Mouse (Mus musculus): Measurements from ENCODE around the gene Toe1. TPM values are rescaled to one million over a fixed set of nuclear protein-coding genes. Genes with fewer than 3 reads are reported as not detected.

The Toe1 gene
- polyA plus RNA-seq, 1 experiment: 44.8 TPM

DNA sequence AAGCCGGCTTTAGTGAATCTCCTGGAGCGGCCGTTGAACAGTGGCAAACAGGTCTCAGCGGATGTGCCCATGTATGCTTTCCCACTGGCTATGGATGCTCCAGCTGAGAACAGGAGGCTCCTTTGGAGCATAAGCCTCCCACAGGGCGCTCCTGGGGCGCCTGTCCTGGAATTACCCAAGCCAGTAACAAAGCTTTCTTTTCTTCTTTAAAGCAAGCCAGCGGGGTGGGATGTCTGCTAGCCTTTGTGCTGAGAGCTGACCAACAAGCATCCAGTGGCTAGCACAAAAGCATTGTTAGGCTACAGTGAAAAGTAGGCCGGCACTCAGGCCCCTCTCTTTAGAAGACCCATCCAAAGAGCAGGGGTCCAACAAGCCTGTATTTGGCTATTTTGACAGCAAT, 25.3 kb downstream of the Toe1 start:
- H3K4me1 ChIP-seq (replicated peaks; ENCODE audit: control insufficient read depth, insufficient read depth, low read length): no peaks in the 10 kb centered on the region
- no peak for TF ChIP-seq POLR2A (IDR thresholded peaks at IDR 0.05; ENCODE audit: control insufficient read depth, extremely low read depth, insufficient read depth, low read length, poor library complexity)
- TF ChIP-seq CTCF (IDR thresholded peaks at IDR 0.05; ENCODE audit: borderline replicate concordance, control insufficient read depth, extremely low read depth, insufficient read depth, low read length, poor library complexity): no peak
- no peak overlapping the region for H3K27ac ChIP-seq (ENCODE audit: control insufficient read depth, insufficient read depth, low read length)
- no peaks in the 10 kb centered on the region for H3K36me3 ChIP-seq (ENCODE audit: control insufficient read depth, insufficient read depth, low read length)
- WGBS: 96% methylated on average over 8 of the region's 8 CpGs
- H3K27me3 ChIP-seq (ENCODE audit: control insufficient read depth, insufficient read depth, low read length): no peaks in the 10 kb centered on the region
- DNase-seq: no peak
- no peak overlapping the region for H3K4me3 ChIP-seq (ENCODE audit: control insufficient read depth, insufficient read depth, low read length)

- no peaks in the 10 kb centered on the region for H3K27me3 ChIP-seq (ENCODE audit: control insufficient read depth, insufficient read depth, low read length)
- no peaks in the 10 kb centered on the region for H3K4me1 ChIP-seq (replicated peaks; ENCODE audit: control insufficient read depth, insufficient read depth, low read length)
- TF ChIP-seq POLR2A (IDR thresholded peaks at IDR 0.05; ENCODE audit: control insufficient read depth, extremely low read depth, insufficient read depth, low read length, poor library complexity): no peak
- WGBS: 89% methylated on average over 2 of the region's 2 CpGs
- no peak for DNase-seq
- no peak overlapping the region for H3K4me3 ChIP-seq (ENCODE audit: control insufficient read depth, insufficient read depth, low read length)
- no peak overlapping the region for H3K27ac ChIP-seq (ENCODE audit: control insufficient read depth, insufficient read depth, low read length)
- no peaks in the 10 kb centered on the region for H3K36me3 ChIP-seq (ENCODE audit: control insufficient read depth, insufficient read depth, low read length)
Observed at GRCm38 (mm10) chr4:116781366-116781765, 26.1 kb downstream of the Toe1 start.

GRCm38 (mm10) chr4:116780541-116780940, 26.9 kb downstream of the Toe1 start:
- H3K27ac ChIP-seq (ENCODE audit: control insufficient read depth, insufficient read depth, low read length): no peak overlapping the region
- no peaks in the 10 kb centered on the region for H3K4me1 ChIP-seq (replicated peaks; ENCODE audit: control insufficient read depth, insufficient read depth, low read length)
- no peaks in the 10 kb centered on the region for H3K36me3 ChIP-seq (ENCODE audit: control insufficient read depth, insufficient read depth, low read length)
- H3K4me3 ChIP-seq (ENCODE audit: control insufficient read depth, insufficient read depth, low read length): no peak overlapping the region
- DNase-seq: no peak
- 86% methylated on average over 2 of the region's 2 CpGs for WGBS
- no peak for TF ChIP-seq POLR2A (IDR thresholded peaks at IDR 0.05; ENCODE audit: control insufficient read depth, extremely low read depth, insufficient read depth, low read length, poor library complexity)
- no peak for TF ChIP-seq CTCF (IDR thresholded peaks at IDR 0.05; ENCODE audit: borderline replicate concordance, control insufficient read depth, extremely low read depth, insufficient read depth, low read length, poor library complexity)
- H3K27me3 ChIP-seq (ENCODE audit: control insufficient read depth, insufficient read depth, low read length): no peaks in the 10 kb centered on the region

DNA sequence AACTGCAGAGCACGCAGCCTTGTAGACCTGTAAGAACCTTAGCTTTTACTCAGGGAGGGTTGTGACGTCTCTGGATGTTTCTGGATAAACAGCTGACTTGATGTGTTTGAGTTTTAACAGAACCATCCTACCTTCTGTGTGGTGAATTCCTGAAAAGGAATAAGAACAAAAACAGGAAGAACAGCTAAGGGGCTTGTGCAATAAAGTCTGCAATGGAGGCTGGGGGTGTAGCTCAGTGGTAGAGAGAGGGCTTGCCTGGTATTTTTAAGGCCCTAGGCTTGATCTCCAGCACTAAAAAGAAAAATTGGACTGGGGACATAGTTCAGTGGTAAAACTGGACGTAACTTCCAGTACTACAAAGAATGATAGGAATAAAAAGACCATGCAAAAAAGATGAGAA, 30.4 kb downstream of the Toe1 start:
- 96% methylated on average over 3 of the region's 3 CpGs for WGBS
- Histone ChIP-seq H3K36me3 (ENCODE audit: control insufficient read depth, insufficient read depth, low read length) (no peaks in the 10 kb centered on the region), H3K4me3 (ENCODE audit: control insufficient read depth, insufficient read depth, low read length) (no peak overlapping the region), H3K4me1 (replicated peaks; ENCODE audit: control insufficient read depth, insufficient read depth, low read length) (no peaks in the 10 kb centered on the region), H3K27me3 (ENCODE audit: control insufficient read depth, insufficient read depth, low read length) (no peaks in the 10 kb centered on the region), H3K27ac (ENCODE audit: control insufficient read depth, insufficient read depth, low read length) (no peak overlapping the region)
- TF ChIP-seq POLR2A (IDR thresholded peaks at IDR 0.05; ENCODE audit: control insufficient read depth, extremely low read depth, insufficient read depth, low read length, poor library complexity) (no peak), CTCF (IDR thresholded peaks at IDR 0.05; ENCODE audit: borderline replicate concordance, control insufficient read depth, extremely low read depth, insufficient read depth, low read length, poor library complexity) (no peak)
- DNase-seq: no peak

- Histone ChIP-seq H3K4me3 (ENCODE audit: control insufficient read depth, insufficient read depth, low read length) (no peak overlapping the region), H3K27ac (ENCODE audit: control insufficient read depth, insufficient read depth, low read length) (no peak overlapping the region), H3K36me3 (ENCODE audit: control insufficient read depth, insufficient read depth, low read length) (no peaks in the 10 kb centered on the region), H3K27me3 (ENCODE audit: control insufficient read depth, insufficient read depth, low read length) (no peaks in the 10 kb centered on the region), H3K4me1 (replicated peaks; ENCODE audit: control insufficient read depth, insufficient read depth, low read length) (no peaks in the 10 kb centered on the region)
- no peak for DNase-seq
- TF ChIP-seq POLR2A (IDR thresholded peaks at IDR 0.05; ENCODE audit: control insufficient read depth, extremely low read depth, insufficient read depth, low read length, poor library complexity) (no peak), CTCF (IDR thresholded peaks at IDR 0.05; ENCODE audit: borderline replicate concordance, control insufficient read depth, extremely low read depth, insufficient read depth, low read length, poor library complexity) (no peak)
- whole genome bisulfite sequencing: 96% methylated on average over 5 of the region's 5 CpGs
Observed at GRCm38 (mm10) chr4:116776391-116776790, 31.0 kb downstream of the Toe1 start.

GRCm38 (mm10) chr4:116769060-116769459, 38.4 kb downstream of the Toe1 start:
- no peak overlapping the region for H3K27ac ChIP-seq (ENCODE audit: control insufficient read depth, insufficient read depth, low read length)
- H3K4me1 ChIP-seq (replicated peaks; ENCODE audit: control insufficient read depth, insufficient read depth, low read length): no peaks in the 10 kb centered on the region
- no peaks in the 10 kb centered on the region for H3K27me3 ChIP-seq (ENCODE audit: control insufficient read depth, insufficient read depth, low read length)
- H3K36me3 ChIP-seq (ENCODE audit: control insufficient read depth, insufficient read depth, low read length): no peaks in the 10 kb centered on the region
- DNase-seq: no peak
- TF ChIP-seq CTCF (IDR thresholded peaks at IDR 0.05; ENCODE audit: borderline replicate concordance, control insufficient read depth, extremely low read depth, insufficient read depth, low read length, poor library complexity) (no peak), POLR2A (IDR thresholded peaks at IDR 0.05; ENCODE audit: control insufficient read depth, extremely low read depth, insufficient read depth, low read length, poor library complexity) (no peak)
- no peak overlapping the region for H3K4me3 ChIP-seq (ENCODE audit: control insufficient read depth, insufficient read depth, low read length)

- 95% methylated on average over 5 of the region's 5 CpGs for WGBS
- Histone ChIP-seq H3K27me3 (ENCODE audit: control insufficient read depth, insufficient read depth, low read length) (no peaks in the 10 kb centered on the region), H3K27ac (ENCODE audit: control insufficient read depth, insufficient read depth, low read length) (no peak overlapping the region)
Observed at GRCm38 (mm10) chr4:116768510-116768909, 38.9 kb downstream of the Toe1 start.

More at GRCm38 (mm10) chr4:116768510-116768909, 38.9 kb downstream of the Toe1 start:
- TF ChIP-seq POLR2A (IDR thresholded peaks at IDR 0.05; ENCODE audit: control insufficient read depth, extremely low read depth, insufficient read depth, low read length, poor library complexity) (no peak), CTCF (IDR thresholded peaks at IDR 0.05; ENCODE audit: borderline replicate concordance, control insufficient read depth, extremely low read depth, insufficient read depth, low read length, poor library complexity) (no peak)
- Histone ChIP-seq H3K36me3 (ENCODE audit: control insufficient read depth, insufficient read depth, low read length) (no peaks in the 10 kb centered on the region), H3K4me3 (ENCODE audit: control insufficient read depth, insufficient read depth, low read length) (no peak overlapping the region), H3K4me1 (replicated peaks; ENCODE audit: control insufficient read depth, insufficient read depth, low read length) (no peaks in the 10 kb centered on the region)
- DNase-seq: no peak
